Mouse (Mus musculus): ENCODE measurements at regions not wholly inside any gene's neighbourhood (a gene's known extent, or its start where the extent isn't known, plus 50 kb on each side); places are given as distances from the start of the nearest gene placed in this dataset.

GRCm38 (mm10) chr10:96735885-96736628 lies 119.3 kb downstream of the Btg1 start:
- no peaks in the 10 kb centered on the region for H3K9me3 ChIP-seq (ENCODE audit: control insufficient read depth, low read length)
- WGBS: 79% methylated on average over 4 of the region's 4 CpGs
- no peak overlapping the region for H3K9ac ChIP-seq (replicated peaks; ENCODE audit: low read length)
- H3K36me3 ChIP-seq (ENCODE audit: control insufficient read depth, insufficient read depth, low read length): no peaks in the 10 kb centered on the region
- no peak overlapping the region for H3K4me3 ChIP-seq (replicated peaks; ENCODE audit: low read depth, low read length)
- H3K4me1 ChIP-seq (ENCODE audit: control insufficient read depth, insufficient read depth, low read length): no peaks in the 10 kb centered on the region
- H3K27me3 ChIP-seq (ENCODE audit: control insufficient read depth, insufficient read depth, low read length): no peaks in the 10 kb centered on the region
- DNase-seq (no peak), ATAC-seq (ENCODE audit: low FRiP score, low TSS enrichment) (no peak)
- H3K4me2 ChIP-seq (ENCODE audit: low read length): no peak overlapping the region
- H3K27ac ChIP-seq (replicated peaks; ENCODE audit: low read depth, low read length): no peak overlapping the region

DNA sequence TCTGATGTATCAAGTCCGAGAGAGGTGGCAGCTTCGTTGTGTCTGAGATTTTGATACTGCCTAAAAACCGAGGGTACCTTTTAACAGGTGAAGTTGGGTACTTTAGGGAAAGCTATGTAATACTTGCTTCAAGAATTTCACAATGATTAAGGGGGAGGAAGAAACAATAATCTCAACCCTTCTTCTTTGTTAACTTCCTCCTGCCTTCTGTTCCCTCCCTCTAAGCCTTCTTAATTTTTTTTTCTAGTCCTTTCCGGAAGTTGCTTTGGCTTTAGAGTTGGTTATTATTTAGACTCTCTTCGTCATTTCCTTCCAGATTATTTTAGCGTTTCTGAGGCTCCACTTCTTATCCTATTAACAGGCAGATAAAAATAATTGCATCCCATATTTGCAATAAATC lies 121.2 kb downstream of the Btg1 start:
- DNase-seq: no peak
- ATAC-seq (ENCODE audit: low FRiP score, low TSS enrichment): no peak
- Histone ChIP-seq H3K27ac (replicated peaks; ENCODE audit: low read depth, low read length) (no peak overlapping the region), H3K4me2 (ENCODE audit: low read length) (no peak overlapping the region), H3K4me1 (ENCODE audit: control insufficient read depth, insufficient read depth, low read length) (no peaks in the 10 kb centered on the region), H3K36me3 (ENCODE audit: control insufficient read depth, insufficient read depth, low read length) (no peaks in the 10 kb centered on the region), H3K27me3 (ENCODE audit: control insufficient read depth, insufficient read depth, low read length) (no peaks in the 10 kb centered on the region), H3K4me3 (replicated peaks; ENCODE audit: low read depth, low read length) (no peak overlapping the region), H3K9ac (replicated peaks; ENCODE audit: low read length) (no peak overlapping the region), H3K9me3 (ENCODE audit: control insufficient read depth, low read length) (no peaks in the 10 kb centered on the region)
- WGBS: 93% methylated on average over 6 of the region's 6 CpGs

DNA sequence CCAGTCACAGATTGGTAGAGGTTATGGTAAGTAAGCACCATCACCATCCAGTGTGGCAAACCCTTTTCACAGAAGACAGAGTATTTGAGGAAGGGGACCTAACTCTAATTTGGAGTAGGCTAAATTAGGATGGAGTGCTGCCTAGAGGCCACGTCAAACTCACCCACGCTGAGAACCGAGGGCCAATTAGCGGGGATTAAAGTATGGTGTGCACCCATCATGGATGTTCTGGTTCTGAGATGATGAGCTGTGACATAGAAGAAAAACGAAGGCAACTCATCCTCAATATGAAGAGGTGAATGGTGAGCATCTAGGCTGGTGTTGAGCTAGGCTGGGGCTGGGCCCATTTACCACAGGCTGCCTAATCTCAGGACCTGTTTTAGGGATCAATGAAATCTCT lies 121.8 kb downstream of the Btg1 start:
- no peak overlapping the region for H3K27ac ChIP-seq (replicated peaks; ENCODE audit: low read depth, low read length)
- DNase-seq (no peak), ATAC-seq (ENCODE audit: low FRiP score, low TSS enrichment) (no peak)
- WGBS: 92% methylated on average over 5 of the region's 5 CpGs
- no peak overlapping the region for H3K9ac ChIP-seq (replicated peaks; ENCODE audit: low read length)
- H3K36me3 ChIP-seq (ENCODE audit: control insufficient read depth, insufficient read depth, low read length): no peaks in the 10 kb centered on the region
- H3K27me3 ChIP-seq (ENCODE audit: control insufficient read depth, insufficient read depth, low read length): no peaks in the 10 kb centered on the region
- H3K4me2 ChIP-seq (ENCODE audit: low read length): no peak overlapping the region
- no peaks in the 10 kb centered on the region for H3K4me1 ChIP-seq (ENCODE audit: control insufficient read depth, insufficient read depth, low read length)
- no peaks in the 10 kb centered on the region for H3K9me3 ChIP-seq (ENCODE audit: control insufficient read depth, low read length)
- no peak overlapping the region for H3K4me3 ChIP-seq (replicated peaks; ENCODE audit: low read depth, low read length)

- Histone ChIP-seq H3K4me1 (ENCODE audit: control insufficient read depth, insufficient read depth, low read length) (no peaks in the 10 kb centered on the region), H3K36me3 (ENCODE audit: control insufficient read depth, insufficient read depth, low read length) (no peaks in the 10 kb centered on the region), H3K4me3 (replicated peaks; ENCODE audit: low read depth, low read length) (no peak overlapping the region), H3K9ac (replicated peaks; ENCODE audit: low read length) (no peak overlapping the region), H3K27ac (replicated peaks; ENCODE audit: low read depth, low read length) (no peak overlapping the region), H3K4me2 (ENCODE audit: low read length) (no peak overlapping the region), H3K27me3 (ENCODE audit: control insufficient read depth, insufficient read depth, low read length) (no peaks in the 10 kb centered on the region), H3K9me3 (ENCODE audit: control insufficient read depth, low read length) (no peaks in the 10 kb centered on the region)
- 45% methylated on average over 11 of the region's 11 CpGs for WGBS
- DNase-seq (peak; percentile 57), ATAC-seq (ENCODE audit: low FRiP score, low TSS enrichment) (no peak)
Measured at GRCm38 (mm10) chr10:96744167-96744777, 127.5 kb downstream of the Btg1 start.

- WGBS: 68% methylated on average over 9 of the region's 9 CpGs
- H3K9me3 ChIP-seq (ENCODE audit: control insufficient read depth, low read length): no peaks in the 10 kb centered on the region
- H3K4me3 ChIP-seq (replicated peaks; ENCODE audit: low read depth, low read length): no peak overlapping the region
- DNase-seq: peak; percentile 19
- no peak overlapping the region for H3K27ac ChIP-seq (replicated peaks; ENCODE audit: low read depth, low read length)
- no peaks in the 10 kb centered on the region for H3K27me3 ChIP-seq (ENCODE audit: control insufficient read depth, insufficient read depth, low read length)
- H3K9ac ChIP-seq (replicated peaks; ENCODE audit: low read length): no peak overlapping the region
- no peak overlapping the region for H3K4me2 ChIP-seq (ENCODE audit: low read length)
- peaks cover 14% of the 10 kb centered on the region for H3K4me1 ChIP-seq (ENCODE audit: control insufficient read depth, insufficient read depth, low read length)
- H3K36me3 ChIP-seq (ENCODE audit: control insufficient read depth, insufficient read depth, low read length): no peaks in the 10 kb centered on the region
- no peak for ATAC-seq (ENCODE audit: low FRiP score, low TSS enrichment)
Measured at GRCm38 (mm10) chr10:96747015-96747663, 130.3 kb downstream of the Btg1 start.

- Histone ChIP-seq H3K4me3 (replicated peaks; ENCODE audit: low read depth, low read length) (no peak overlapping the region), H3K4me1 (ENCODE audit: control insufficient read depth, insufficient read depth, low read length) (peaks cover 23% of the 10 kb centered on the region), H3K9me3 (ENCODE audit: control insufficient read depth, low read length) (no peaks in the 10 kb centered on the region), H3K27ac (replicated peaks; ENCODE audit: low read depth, low read length) (no peak overlapping the region), H3K9ac (replicated peaks; ENCODE audit: low read length) (no peak overlapping the region), H3K27me3 (ENCODE audit: control insufficient read depth, insufficient read depth, low read length) (no peaks in the 10 kb centered on the region), H3K36me3 (ENCODE audit: control insufficient read depth, insufficient read depth, low read length) (no peaks in the 10 kb centered on the region), H3K4me2 (ENCODE audit: low read length) (no peak overlapping the region)
- peak; percentile 26 for DNase-seq
- 60% methylated on average over 5 of the region's 5 CpGs for WGBS
- ATAC-seq (ENCODE audit: low FRiP score, low TSS enrichment): no peak
Measured at GRCm38 (mm10) chr10:96750861-96751260, 134.1 kb downstream of the Btg1 start.

DNA sequence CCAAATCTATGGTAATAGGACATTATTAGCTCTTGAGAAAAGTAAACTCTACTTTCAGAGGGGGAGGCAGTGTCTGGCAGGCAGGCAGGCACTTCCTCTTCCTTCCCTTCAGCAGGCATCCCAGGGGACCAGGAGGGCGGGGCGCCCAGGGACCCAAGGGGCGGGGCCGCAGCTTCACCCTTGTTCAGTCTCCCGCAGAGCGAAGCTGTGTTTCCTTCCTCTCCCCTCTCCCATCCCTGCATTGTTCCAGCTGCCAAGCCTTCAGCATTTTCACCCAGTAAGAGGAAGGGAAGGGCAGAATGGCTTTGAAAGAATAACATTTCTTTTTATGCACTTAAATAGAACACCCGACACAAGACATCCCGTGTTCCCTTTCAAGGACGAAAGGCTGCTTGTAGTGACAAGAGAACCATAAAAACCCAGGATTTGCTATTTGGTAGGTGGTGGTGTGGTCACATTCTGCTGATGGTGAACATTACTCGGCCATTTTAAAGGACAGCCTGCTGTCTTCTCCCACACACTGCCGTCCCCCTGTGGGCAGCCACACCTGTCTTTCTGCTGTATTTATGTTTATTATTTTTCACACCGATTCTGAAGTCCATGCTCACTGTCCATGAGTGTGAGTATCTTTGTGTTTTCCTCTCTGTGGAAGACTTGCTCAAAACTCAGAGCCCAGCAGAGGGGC lies 134.9 kb downstream of the Btg1 start:
- H3K27ac ChIP-seq (replicated peaks; ENCODE audit: low read depth, low read length): peak overlapping the region; percentile 26
- no peaks in the 10 kb centered on the region for H3K36me3 ChIP-seq (ENCODE audit: control insufficient read depth, insufficient read depth, low read length)
- ATAC-seq (ENCODE audit: low FRiP score, low TSS enrichment) (peak; percentile 70; the same call in 1 of the 2 replicates), DNase-seq (peak; percentile 80)
- H3K9me3 ChIP-seq (ENCODE audit: control insufficient read depth, low read length): no peaks in the 10 kb centered on the region
- WGBS: 13% methylated on average over 12 of the region's 12 CpGs
- no peak overlapping the region; the same call in 1 of the 2 replicates for H3K4me3 ChIP-seq (replicated peaks; ENCODE audit: low read depth, low read length)
- H3K27me3 ChIP-seq (ENCODE audit: control insufficient read depth, insufficient read depth, low read length): no peaks in the 10 kb centered on the region
- H3K4me2 ChIP-seq (ENCODE audit: low read length): peak overlapping the region; percentile 37
- no peak overlapping the region for H3K9ac ChIP-seq (replicated peaks; ENCODE audit: low read length)
- H3K4me1 ChIP-seq (ENCODE audit: control insufficient read depth, insufficient read depth, low read length): peaks cover 26% of the 10 kb centered on the region

GRCm38 (mm10) chr10:96752531-96752930 lies 135.7 kb downstream of the Btg1 start:
- Histone ChIP-seq H3K4me2 (ENCODE audit: low read length) (no peak overlapping the region), H3K4me3 (replicated peaks; ENCODE audit: low read depth, low read length) (no peak overlapping the region), H3K27me3 (ENCODE audit: control insufficient read depth, insufficient read depth, low read length) (no peaks in the 10 kb centered on the region), H3K27ac (replicated peaks; ENCODE audit: low read depth, low read length) (no peak overlapping the region), H3K36me3 (ENCODE audit: control insufficient read depth, insufficient read depth, low read length) (no peaks in the 10 kb centered on the region), H3K4me1 (ENCODE audit: control insufficient read depth, insufficient read depth, low read length) (peaks cover 26% of the 10 kb centered on the region), H3K9me3 (ENCODE audit: control insufficient read depth, low read length) (no peaks in the 10 kb centered on the region), H3K9ac (replicated peaks; ENCODE audit: low read length) (no peak overlapping the region)
- ATAC-seq (ENCODE audit: low FRiP score, low TSS enrichment): no peak
- 86% methylated on average over 5 of the region's 5 CpGs for WGBS
- DNase-seq: no peak
